Mouse (Mus musculus) naive thymus-derived CD4-positive, alpha-beta T cell, adult 2 months (primary cell): ENCODE results near the gene Mapk12.

ENCODE experiments used
- DNase-seq: peaks from one replicate; pipeline ENCODE4 v3.0.0-alpha.2; 2011; ENCODE audit warnings: low read depth

Gene Mapk12

DNA sequence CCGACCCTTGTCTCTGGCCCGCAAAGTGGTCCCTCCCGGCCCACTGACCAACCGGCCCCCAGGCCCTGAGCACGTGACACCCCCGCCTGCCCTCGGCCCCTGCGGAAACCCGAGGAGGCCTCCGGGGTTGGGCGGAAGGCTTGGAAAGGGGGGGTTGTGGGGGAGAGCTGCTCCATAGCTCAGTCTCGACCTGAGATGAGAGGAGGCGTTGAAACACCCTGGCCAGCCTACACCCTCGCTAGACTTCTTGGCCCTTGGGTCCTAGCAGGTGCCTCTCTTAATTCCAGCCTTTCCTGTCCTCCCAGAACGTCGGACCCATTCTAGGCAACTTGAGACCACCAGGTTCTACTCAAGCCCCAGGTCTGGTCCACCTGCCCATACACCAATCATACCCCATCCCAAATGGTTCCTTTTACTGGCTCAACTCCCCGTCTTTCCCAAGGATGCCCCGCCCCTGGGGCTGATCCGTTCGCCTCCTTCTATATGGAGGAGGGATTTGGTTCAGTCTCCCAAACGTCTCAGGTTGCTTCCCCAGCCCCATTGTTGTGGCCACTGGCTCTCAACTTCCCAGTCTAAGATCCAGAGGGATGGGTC is at the start of gene Mapk12:
Gene Mapk12 (minus strand): TSS at position 45 of the 594 bp plus-strand sequence.
- no peak for DNase-seq

DNA sequence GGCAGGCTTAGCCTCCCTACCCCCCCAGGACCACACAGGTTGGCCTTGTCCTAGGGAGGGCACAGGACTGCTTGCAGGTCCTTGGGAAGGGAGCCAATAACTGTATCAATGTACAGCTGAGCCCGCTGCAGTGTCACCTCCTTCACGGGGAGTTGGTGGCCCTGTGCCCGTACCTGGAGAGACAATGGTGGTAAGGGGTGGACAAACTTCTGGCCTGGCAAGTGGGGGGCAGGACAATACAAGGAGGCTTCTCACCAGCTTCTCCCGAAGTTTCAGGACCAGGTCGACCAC is 44.4 kb upstream of the Mapk12 start:
- DNase-seq, result no peak

DNA sequence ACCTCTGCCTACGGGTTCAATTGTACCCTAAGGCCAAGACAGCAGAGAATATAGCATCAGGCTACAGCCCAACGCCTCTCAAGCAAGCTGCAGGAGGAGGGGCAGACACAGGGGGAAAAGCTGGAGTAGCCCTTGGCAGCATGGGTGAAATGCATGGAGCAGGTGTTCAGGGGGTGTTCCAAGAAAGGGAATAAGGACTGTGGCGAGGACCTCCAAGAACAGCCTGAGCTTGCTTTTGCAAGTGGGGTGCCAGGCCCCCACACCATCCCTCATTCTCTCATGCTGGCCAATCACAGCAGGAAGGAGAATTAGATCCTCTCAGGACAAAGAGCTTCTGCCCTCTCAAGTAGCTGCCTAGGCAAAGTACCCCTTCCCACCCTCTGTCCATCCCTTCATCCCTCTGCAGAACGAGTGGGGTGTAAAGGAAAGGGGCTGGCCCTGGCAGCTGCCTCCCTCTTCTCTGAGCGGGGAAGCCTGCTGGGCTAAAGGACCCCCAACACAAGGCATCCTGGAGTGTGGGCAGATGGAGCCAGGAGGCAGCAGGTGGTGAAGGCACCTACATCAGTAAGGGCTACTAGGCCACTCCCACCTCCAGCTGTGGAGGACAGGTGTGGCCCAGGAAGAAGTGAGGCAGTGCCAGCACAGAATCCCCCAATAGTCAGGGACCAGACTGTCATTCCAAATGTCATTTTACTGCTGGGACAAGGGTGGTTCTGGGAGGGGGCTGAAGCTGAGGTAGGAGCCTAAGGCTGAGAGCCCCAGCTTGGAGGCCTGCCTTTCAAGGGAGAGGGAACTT is 43.8 kb upstream of the Mapk12 start:
- DNase-seq, result no peak

DNA sequence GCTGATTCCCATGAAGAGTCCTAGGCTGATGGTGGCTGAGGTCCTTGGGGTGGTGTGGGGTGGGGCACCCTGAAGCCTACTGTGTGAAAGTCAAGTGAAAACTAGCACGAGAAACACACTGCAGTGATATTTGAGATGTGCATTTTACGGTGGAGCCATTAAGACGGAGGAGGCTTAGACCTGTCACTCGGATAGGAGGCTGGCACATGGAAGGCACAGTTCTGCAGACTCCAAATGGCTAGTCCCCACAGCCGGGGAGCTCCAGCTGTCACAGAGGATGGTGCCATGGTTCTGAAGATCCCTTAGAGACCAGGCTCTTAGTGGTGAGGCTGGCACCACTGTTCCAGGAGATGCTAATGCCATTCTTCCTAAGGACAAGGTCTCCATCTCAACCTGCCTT is 42.3 kb upstream of the Mapk12 start:
- DNase-seq, result no peak

DNA sequence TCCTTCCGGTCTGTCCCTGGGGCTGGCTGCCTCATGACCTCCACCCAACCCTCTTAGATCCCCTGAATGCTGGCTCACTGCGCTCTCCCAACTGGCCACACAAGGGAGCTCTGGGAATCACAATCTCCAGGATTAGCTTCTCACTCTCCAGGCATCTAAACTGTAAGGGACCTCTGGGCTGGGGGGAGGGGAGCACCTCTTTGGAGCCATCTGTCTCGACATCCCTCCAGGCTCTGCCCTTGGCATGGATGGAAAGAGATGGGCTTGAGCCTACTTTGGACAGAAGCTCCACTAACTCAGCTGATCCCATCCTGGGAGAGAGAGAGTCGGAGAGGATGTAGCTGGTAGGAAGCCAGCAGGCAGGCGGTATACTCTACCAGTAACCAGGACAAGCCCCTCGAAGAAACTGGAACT is 41.8 kb upstream of the Mapk12 start:
- DNase-seq, result no peak

DNA sequence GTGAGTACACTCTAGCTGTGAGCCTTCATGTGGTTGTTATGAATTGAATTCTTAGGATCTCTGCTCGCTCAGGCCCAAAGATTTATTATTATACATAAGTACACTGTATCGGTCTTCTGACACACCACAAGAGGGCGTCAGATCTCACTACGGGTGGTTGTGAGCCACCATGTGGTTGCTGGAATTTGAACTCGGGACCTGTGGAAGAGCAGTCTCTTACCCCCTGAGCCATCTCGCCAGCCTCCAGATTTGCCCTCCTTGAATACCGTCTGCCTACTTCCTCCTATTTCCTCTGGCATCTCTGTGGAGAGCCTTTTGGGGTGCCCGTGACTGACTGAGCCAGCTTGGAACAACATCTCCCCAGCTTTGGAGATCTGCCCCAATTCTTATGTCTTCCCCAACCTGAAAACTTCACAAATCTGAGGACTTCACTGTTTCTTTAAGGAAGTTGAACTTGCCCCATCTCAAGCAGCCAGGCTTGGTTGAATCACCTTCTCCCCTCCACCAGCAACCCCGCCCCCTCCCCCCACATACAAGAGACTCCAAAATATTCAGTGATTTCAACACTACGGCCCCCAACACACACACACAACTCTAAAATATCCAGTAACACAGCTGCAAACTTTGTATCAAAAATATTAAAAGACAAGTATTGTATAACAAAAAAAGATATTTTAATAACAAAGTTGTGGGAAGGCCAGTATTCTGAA is 41.2 kb upstream of the Mapk12 start:
- no peak for DNase-seq

DNA sequence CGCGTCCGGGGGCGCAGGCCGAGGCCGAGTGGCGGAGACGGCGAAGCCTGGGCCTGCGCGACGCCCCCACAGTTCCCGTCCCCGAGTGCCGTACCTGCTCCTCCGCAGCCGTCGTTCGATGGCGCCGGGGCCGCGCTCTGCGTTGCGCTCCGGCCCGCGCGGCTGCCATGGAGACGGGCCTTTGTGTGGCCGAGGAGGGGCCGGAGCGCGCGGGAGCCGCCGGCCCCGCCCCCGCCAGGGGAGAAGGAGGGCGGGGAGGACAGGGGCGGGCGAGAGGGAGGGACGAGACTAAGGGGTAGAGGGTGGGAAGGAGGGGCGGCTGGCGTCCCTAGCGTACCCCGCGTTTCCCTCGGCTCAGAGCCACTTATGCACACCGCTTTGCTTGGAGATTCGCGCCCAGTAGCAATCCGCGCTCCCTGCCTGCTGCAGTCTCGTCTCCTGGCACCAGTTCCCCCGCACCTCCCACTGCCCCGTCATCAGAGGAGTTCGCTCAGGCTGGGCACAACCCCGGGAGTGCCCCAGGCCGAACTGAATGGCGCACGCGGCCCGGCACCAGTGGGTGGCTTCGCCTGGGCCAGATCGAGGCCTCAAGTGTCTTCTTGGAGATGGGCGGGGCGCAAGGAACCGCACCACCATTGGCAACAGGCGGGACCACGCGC is 40.2 kb upstream of the Mapk12 start, which contains the start of gene Plxnb2:
Gene Plxnb2 (minus strand): TSS at position 218 of the 659 bp plus-strand sequence.
- no peak for DNase-seq

DNA sequence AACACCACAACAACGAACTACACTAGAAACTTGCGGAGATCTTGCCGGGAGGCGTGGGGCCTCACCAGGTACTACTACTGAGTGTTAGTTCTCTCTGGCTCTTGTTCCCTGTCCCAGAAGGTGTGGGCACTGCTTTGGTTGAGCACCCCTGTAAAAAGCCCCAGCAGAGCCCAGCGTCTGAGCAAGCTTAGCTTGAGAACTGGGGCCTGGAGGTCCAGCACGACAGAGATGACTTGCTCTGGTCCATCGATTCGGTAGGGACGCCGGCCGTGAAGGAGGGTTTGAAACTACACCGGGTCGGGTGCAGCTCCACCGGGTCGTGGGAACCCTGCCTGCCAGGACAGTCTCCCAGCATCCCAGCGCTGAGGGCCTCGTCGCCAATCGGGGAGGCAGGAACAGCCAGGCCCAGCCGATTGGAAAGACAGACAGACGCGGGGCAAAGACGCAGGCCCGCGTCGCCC is 39.6 kb upstream of the Mapk12 start:
- DNase-seq, result no peak

DNA sequence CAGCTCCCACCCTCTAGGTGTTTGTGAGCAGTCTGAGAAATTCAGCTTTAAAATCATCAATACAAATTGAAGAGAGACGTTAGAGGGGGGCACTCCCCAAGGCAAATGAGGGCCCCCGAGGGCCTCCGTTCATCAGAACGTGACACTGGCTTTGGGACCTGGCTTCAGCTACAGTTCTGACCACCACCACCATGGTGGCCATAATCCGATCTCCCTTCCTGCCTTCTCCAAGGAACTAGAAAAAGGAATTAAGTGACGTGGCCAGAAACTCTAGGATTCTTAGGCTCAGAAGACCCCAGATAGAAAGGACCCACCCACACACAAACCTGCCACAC is 39.1 kb upstream of the Mapk12 start:
- DNase-seq, result no peak

DNA sequence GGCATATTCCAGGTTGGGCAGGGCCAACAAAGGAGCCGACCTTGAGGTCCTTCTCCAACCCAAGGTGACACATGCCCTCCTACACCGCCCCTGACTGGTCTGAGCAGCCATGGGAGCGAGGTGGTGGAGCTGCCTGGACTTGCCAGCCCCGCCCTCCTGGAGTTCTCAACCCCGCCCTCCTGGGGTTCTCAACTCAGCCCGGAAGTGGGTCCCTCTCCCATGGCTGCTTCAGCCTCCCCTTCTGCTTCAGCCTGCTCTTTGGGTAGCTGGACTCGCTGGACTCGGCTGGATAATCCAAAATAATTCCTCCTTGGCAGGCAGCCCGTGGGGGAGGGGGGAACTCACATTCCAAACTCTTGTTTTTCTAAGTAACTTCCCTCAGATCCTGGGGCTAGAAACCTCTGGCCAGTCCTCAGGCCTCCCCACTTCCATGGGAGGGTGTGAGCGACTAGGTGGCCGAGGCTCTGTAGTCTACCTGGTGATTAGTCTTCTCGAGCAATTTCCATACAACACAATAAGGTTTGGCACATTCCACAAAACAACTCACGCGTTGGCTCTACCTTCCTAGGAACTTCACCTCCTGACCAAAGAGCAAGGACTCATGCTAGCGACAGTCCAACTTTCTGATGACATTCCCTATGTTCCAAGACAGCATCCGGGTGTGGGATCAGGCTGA is 38.6 kb upstream of the Mapk12 start:
- DNase-seq, result no peak

DNA sequence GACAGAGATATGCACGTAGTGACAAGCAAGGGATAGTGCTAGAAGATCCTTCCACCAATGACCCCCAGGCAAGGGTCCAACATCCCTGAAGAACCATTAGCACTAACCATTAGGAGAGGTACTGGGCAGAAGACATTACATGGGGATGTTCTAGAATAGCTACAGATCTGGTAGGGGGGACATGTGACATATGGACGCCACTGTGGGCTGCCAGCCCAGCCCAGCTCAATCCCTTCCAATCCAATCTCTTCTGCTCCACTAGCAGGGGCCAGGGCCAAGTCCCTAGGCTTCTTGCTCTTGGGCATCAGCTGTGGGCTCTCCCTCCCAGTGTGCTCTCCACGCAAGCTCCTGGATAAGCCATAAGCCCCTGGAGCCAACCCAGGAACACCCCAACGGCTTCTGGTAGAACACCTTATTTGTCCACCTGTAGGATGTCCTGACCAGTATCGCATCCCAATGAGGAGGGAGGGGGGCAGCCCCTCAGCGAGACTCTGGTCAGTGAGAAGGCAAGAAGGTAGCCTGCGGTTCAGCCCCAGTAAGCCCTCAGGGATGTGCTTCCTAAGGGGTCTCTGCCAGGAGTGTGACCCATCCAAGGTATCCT is 37.9 kb upstream of the Mapk12 start:
- no peak for DNase-seq

DNA sequence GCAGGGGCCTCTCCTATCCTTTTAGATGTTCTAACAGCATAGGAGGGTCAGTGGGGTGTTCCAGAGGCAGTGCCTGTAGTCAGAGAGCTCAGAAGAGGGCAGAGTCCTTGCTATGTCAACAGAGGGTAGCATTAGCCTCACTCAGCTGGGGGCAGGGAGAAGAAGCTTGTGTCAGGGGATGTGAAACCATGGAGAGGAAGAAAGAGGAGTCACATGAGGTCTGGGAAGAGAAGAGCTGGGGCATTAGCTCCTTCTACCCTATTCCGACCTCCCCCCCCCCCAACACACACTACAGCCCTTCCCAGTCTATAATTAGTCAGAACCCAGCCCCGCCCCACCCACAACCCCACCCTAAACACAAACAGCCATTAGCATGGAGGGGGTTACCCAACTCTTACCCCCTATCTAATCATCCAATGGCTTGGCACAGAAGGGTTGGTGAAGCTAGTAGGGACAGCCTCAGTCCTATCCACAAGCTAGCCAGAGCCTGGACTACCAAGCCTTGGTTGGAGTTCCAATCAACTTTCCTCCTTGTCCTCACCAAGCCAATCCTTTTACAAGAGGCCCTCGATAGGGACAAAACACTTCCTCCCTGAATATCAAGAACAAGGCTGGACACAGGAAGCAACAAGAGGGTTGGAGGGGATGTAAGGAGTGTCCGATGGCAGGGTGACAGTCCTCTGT is 37.2 kb upstream of the Mapk12 start:
- DNase-seq, result no peak

DNA sequence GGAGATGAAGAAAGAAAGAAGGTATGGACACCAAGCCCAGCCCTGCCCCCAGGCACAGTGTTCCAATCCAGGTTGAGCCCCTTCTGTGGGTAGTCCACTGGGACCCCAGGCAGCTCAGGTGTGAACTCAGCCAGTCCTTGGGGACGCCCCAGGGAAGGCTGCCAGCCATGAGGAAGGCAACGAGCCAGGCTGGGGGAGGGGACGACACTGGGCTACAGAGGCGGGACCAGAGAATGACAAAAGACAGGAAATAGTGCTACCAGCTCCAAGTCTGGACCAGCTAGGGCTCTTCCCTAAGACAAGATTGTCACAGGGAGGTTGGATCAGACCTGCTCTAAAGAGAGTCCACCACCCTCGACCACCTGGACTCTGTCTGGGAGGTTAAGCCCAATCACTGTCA is 36.6 kb upstream of the Mapk12 start:
- DNase-seq, result no peak

DNA sequence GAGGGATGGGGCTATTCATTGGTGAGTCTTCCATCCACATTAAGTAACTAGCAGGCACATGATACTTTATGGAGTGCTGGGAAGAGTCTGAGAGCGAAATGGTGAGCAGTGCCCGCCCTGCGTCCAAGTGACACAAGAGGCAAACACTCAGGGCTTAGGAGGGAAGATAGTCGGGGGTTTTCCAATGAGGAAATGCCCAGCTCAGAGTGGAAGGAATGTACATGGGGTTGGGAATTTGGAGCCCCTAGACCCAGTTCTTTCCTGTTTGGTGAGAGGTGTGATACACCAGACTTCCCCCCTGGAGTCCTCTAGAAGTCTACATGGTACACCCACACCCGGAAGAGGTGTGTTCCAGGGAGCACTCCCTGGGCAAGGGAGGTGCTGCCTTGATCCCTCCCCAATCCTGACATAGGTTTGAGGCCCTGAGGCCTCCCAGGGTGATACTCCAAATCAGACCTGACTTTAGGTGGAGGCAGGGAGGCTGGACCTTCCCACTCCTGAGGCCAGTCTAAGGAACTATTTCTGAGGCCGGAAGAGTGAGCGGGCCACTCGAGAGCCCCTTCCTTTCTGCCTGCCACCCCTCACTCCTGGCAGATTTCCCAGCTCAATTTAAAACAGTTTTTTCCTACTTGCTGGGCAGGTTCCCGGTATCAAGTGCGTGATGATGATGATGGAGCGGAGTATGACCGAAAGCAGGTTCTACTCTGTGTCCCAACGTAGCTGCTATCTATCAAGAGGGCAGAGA is 35.1 kb upstream of the Mapk12 start:
- DNase-seq, result no peak

DNA sequence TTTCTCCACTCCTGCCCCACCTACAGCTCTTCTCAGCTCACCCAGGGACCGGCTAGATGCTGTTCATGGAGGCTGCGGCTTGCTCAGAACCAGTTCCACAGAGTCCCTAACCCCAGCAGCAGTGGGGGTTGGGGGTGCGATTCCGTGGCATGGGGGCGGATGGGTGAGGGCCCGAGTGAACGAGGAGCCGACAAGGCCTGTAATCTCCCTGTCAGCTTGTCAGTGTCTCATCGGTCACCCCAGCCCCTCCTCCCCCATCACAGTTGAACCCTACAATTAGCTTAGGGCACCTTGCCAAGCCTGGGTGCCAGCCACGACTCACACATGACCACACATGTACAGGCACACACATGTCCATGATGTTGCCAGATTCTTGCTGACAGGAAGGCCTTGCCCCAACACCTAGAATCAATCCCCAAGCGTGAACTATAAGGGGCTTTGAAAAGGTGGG is 34.4 kb upstream of the Mapk12 start:
- DNase-seq, result no peak

DNA sequence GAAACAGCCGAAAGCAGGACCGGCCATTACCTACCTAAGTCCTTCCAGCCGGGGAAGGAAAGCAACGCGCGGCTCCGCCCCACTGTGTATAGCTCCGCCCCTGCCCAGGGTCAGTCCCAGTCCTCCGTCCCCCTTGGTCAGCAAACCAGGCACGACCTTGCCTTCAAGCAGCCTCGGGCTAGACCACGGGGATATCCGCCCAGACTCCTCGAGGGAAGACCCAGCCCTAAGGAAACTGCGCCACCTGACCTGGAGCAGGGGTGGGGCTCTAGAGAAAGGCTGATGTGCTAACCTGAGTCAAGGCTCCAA is 33.4 kb upstream of the Mapk12 start:
- DNase-seq, result no peak

DNA sequence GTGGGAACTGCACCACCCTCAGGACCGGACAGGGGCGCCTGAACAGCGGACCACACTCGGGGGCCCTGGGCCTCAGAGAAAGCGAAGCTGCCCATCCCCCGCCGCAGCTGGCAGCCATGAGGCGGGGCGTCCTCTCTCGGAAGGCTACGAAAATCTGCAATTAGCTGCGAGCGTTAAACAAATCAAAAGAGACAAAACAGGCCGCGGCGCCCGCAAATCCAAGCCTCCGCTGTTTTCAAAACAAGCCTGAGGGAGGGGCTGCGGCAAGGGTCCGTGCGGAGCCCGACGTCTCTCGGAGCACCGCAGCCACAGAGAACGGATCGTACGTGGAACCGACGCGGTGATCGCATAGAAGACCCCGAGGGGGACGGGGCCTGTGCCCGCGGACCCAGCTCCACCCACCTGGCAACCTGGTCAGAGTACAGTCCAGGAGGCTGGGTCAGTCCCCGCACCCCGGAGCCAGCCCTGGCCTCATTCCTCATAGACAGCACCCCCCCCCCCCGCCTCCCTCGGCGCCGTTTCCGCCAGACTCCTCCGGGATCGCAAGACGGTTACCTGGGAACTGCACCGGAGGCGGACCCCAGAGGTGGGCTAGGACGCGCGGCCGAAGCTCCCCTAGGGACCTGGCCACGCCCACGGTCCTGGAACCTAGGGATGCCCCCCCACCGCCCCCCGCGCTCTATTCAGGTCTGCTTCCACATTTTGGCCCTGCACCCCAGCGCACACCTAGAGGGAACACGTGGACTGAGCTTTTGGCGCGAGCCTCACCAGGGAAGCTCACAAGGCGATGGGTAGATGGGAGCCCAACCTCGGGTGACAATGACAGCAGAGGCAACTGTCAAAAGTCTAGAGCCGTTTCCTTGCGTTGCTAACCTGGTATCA is 32.8 kb upstream of the Mapk12 start:
- DNase-seq, result peak; percentile 46

DNA sequence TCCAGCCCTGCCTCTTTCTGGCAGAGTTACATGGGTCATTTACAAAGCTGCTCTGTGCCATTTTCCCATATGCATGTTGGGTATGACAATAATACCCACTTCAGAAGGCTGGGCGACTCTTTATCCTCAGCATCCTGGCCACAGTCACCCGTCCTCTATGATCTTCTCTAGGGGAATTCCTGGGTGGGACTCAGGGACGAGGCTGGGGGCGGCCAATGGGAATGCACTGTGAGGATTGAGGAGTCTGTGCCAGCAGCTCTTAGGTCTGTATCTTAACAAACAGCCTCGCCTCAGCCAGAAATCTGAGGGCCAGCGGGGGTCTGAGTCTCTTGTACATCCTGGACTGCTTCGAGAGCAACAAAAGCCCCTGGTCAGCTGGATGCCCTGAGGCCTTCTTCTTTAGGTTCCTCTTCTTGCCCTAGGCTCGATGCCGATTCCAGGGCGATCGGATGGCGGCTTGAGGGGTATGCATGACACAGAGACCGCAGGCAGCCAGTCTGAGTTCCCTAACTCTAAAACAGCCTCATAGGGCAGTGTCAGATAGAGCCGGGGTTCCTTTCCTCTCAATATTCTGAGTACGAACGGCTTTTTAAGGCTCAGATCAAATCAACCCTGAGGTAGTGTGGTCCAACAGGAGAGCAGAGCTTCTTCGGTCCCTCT is 31.9 kb upstream of the Mapk12 start:
- DNase-seq, result peak; percentile 23

DNA sequence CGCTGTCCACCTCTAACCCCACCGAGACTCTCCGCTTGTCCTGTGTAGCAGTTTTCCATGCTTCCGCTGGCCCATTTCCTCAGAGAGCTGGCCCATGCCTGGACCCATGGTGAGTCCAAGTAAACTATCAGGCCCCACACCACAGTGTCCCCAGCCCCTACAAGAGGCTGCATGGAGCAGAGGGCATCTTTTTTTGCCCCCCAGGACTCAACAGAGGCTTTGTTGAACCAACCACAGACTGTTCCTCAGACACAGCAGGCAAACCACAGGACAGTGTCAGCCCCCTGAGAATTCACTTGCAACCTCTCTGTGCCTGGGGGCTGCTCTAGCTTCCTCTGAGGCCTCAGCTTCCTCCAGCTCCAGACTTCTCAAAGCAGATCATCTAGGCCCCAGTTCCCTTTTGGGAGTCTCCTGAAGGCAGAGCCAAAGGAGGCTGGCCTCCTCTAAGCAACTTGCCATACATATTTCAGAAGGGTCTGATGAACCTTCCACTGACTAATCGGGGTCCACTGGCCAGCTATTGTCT is 31.1 kb upstream of the Mapk12 start:
- DNase-seq, result no peak
